Mouse (Mus musculus) inflammation-experienced regulatory T-cells (primary cell): ENCODE results near the gene Ang2. TPM values are rescaled to one million over a fixed set of nuclear protein-coding genes. Genes with fewer than 3 reads are reported as not detected.

Experiments
- polyA plus RNA-seq, 2 experiments: library from polyadenylated mRNA; unstranded; fragments of 100-300 nt; shearing (Covaris generic); gene quantifications; one replicate each; pipeline ENCODE4 v1.2.1; 2017

The Ang2 gene
- not detected for polyA plus RNA-seq

GRCm38 (mm10) chr14:51199098-51200023 is at the start of gene Ang2:
Ang2 (minus strand) TSS chr14:51199148.

DNA sequence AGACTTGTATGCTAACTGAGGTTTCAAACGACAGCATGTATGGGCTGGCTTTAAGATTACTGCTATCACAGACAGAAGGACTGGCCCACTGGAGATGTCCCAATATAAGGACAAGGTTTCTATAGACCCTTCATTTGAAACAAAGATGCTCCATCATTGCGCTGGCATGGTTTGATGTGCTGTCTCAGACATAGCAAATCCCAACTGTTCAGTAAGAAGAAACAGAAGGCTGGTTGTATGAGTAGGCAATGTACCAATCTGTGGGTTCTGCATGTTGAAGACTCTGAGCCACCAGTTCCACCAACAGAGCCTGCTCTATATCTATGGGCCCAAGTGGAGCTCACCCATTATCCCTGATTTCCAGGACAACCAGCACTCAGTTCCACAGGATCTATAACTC is 4.2 kb upstream of the Ang2 start, which contains the start of gene Ear14:
Ear14 (plus strand) TSS at position 277 of the 400 bp plus-strand sequence.

DNA sequence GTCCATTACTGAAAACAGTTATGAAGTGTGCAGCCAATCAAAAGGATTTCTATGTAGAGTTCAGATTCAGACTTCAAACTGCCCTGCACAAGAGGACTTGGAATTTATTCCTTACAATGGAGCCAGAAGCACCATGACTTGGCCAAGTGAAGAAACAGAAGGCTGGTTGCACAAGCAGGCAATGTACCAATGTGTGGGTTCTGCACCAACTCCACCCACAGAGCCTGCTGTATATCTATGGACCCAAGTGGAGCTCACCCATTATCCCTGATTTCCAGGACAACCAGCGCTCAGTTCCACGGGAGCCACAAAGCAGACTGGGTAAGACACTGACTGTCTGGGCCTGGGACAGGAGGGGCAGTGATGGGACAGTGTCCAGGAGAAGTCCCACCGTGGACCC is 37.0 kb downstream of the Ang2 start, which contains the start of gene Rnase2b:
Rnase2b (plus strand) TSS at position 285 of the 400 bp plus-strand sequence.

GRCm38 (mm10) chr14:51146685-51147084 is 52.3 kb downstream of the Ang2 start, which contains the start of gene Rnase1:
Rnase1 (minus strand) TSS chr14:51146785.

Other genes starting within 250 kb of the Ang2 start
- gene Pnp2, start 243.2 kb downstream of the Ang2 start, polyA plus RNA-seq: 1 to 10 TPM in 1 of 2 experiments, under 1 TPM in 1; 0.95 to 1.1 TPM
- 1 to 10 TPM in 1 of 2 experiments, under 1 TPM in 1; 0.37 to 1.0 TPM for gene Rnase10, start 191.4 kb downstream of the Ang2 start, polyA plus RNA-seq
- gene Rnase9, start 157.3 kb downstream of the Ang2 start, polyA plus RNA-seq: not detected
- not detected for gene Rnase11, start 149.0 kb downstream of the Ang2 start, polyA plus RNA-seq
- gene Rnase12, start 141.5 kb downstream of the Ang2 start, polyA plus RNA-seq: not detected
- 1 to 10 TPM in 1 of 2 experiments, under 1 TPM in 1; 0.68 to 4.6 TPM for gene Olfr750, start 124.7 kb downstream of the Ang2 start, polyA plus RNA-seq
- gene Rnase4, start 108.1 kb downstream of the Ang2 start, polyA plus RNA-seq: 10 to 100 TPM; 16.4 to 19.1 TPM
- gene Ang, start 108.0 kb downstream of the Ang2 start, polyA plus RNA-seq: 1 to 10 TPM; 3.2 to 4.6 TPM
- gene Eddm3b, start 84.7 kb downstream of the Ang2 start, polyA plus RNA-seq: not detected
- 1 to 10 TPM; 2.1 to 5.0 TPM for gene Rnase6, start 75.2 kb downstream of the Ang2 start, polyA plus RNA-seq
- 1 to 10 TPM; 1.2 to 3.6 TPM for gene Rnase1, start 52.4 kb downstream of the Ang2 start, polyA plus RNA-seq
- gene Rnase2b, start 36.9 kb downstream of the Ang2 start, polyA plus RNA-seq: not detected
- gene Ear14, start 4.2 kb upstream of the Ang2 start, polyA plus RNA-seq: not detected
- not detected for gene Rnase2a, start 57.0 kb upstream of the Ang2 start, polyA plus RNA-seq
- 1 to 10 TPM in 1 of 2 experiments, not detected in 1; 1.4 TPM for gene Gm7247, start 162.6 kb upstream of the Ang2 start, polyA plus RNA-seq
- under 1 TPM; 0.12 TPM for gene Vmn2r88, start 211.7 kb upstream of the Ang2 start, polyA plus RNA-seq